Mouse (Mus musculus) hindbrain, embryonic 15.5 days (tissue): ENCODE results near the gene Evc. TPM values are rescaled to one million over a fixed set of nuclear protein-coding genes. Genes with fewer than 3 reads are reported as not detected.

Experiments used
- polyA plus RNA-seq: library from polyadenylated mRNA; unstranded; fragments of >200 nt; fragmentation: Nextera tagmentation; extraction: Ambion mirVana; gene quantifications from 2 replicates; pipeline ENCODE4 v1.2.1, GENCODE M21; 2015

Gene Evc
- polyA plus RNA-seq, 1 experiment from 2014 or later, result 5.8 TPM

Other genes starting within 250 kb of the Evc start
- 784 and 959 TPM in 2 replicates for gene Crmp1, start 95.0 kb downstream of the Evc start, polyA plus RNA-seq
- 5.0 and 7.2 TPM in 2 replicates for gene Evc2, start 1.6 kb upstream of the Evc start, polyA plus RNA-seq